Mouse (Mus musculus): ENCODE results near the gene Cfap74.

DNA sequence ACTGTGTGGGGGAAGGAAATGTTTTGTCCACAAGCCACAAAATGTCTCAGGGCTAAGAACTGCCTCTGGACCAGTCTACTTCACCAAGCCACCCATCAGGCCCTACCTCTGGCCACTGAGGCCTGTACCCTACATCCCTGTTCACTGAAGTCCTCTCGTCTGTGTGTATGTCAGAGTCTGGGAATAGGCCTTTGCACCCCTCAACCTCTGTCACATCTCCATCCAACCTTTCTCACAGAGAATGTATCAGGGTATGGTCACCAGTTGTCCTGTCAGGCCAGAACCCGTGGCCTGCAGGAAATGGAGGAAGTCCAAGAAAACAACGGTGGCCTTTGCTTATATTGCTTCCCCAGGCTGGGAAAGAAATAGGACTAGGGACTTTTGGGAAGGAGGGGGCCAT, 76.5 kb downstream of the Cfap74 start:
- TF ChIP-seq CTCF (IDR thresholded peaks at IDR 0.05) (no peak), POLR2A (IDR thresholded peaks at IDR 0.05; ENCODE audit: insufficient read depth, low read depth, low read length) (no peak), EP300 (IDR thresholded peaks at IDR 0.05; ENCODE audit: insufficient read depth, low read depth, low read length) (no peak)
